Mouse (Mus musculus): ENCODE measurements at regions not wholly inside any gene's neighbourhood (a gene's known extent, or its start where the extent isn't known, plus 50 kb on each side); places are given as distances from the start of the nearest gene placed in this dataset.

GRCm38 (mm10) chrX:163669886-163670285 lies 91.2 kb downstream of the Rnf138rt1 start:
- peak; percentile 45 for DNase-seq

Measured in gastrocnemius, postnatal 10 days (tissue).